Mouse (Mus musculus): Measurements from ENCODE around the gene Boll.
"Not testable (repeated sequence)": the region's sequence is repeated elsewhere in the genome, so short reads cannot be mapped to it uniquely, and the experiment has no call there.

- TF ChIP-seq POLR2A (IDR thresholded peaks at IDR 0.05; ENCODE audit: low read depth, low read length); CTCF (conservative IDR thresholded peaks at IDR 0.05; ENCODE audit: insufficient read depth, insufficient read length, low read depth, low read length): not testable (repeated sequence)
These were observed 11.4 kb downstream of the Boll start for GRCm38 (mm10) chr1:55351914-55352313.

All from kidney, adult 2 months (tissue).